Mouse (Mus musculus): ENCODE results near the gene Phf20.

DNA sequence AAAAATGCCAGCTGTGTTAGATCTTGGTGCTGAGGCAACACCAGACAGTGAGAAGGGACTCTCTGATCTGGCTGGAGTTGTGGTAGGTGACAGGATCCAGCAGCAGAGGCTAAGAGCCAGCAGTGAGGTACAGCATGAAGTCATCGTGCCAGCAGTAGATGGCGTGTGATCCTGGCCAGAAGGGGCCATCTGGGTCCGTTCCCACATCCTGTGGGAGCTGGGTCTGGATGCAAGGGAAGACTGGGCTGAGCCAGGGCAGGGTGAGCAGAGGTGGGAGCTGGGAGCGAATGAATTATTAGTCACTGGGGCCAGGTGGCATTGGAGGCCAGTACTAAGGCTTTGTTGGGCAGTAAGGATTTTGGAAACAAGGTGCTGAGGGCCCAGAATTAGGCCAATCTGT lies 85.0 kb downstream of the Phf20 start:
- no peak for TF ChIP-seq CHD2 (IDR thresholded peaks at IDR 0.05; ENCODE audit: low read depth, low read length)
- no peak for TF ChIP-seq HCFC1 (IDR thresholded peaks at IDR 0.05; ENCODE audit: borderline replicate concordance, insufficient read depth, low read length)

Measured in ES-E14 (cell line).